Mouse (Mus musculus): ENCODE measurements around the gene Ctrl. TPM values are rescaled to one million over a fixed set of nuclear protein-coding genes. Genes with fewer than 3 reads are reported as not detected.

Gene Ctrl
- polyA plus RNA-seq, 1 experiment: 32.5 TPM

- H3K36me3 ChIP-seq (ENCODE audit: control insufficient read depth, insufficient read depth, low read length): no peaks in the 10 kb centered on the region
- H3K27me3 ChIP-seq (ENCODE audit: control insufficient read depth, insufficient read depth, low read length): no peaks in the 10 kb centered on the region
- no peak for TF ChIP-seq POLR2A (IDR thresholded peaks at IDR 0.05; ENCODE audit: low read depth, low read length)
- TF ChIP-seq CTCF (IDR thresholded peaks at IDR 0.05; ENCODE audit: extremely low read depth, insufficient read length, insufficient replicate concordance, low read depth, low read length): no peak
- no peaks in the 10 kb centered on the region for H3K4me1 ChIP-seq (ENCODE audit: control insufficient read depth, insufficient read depth, insufficient read length, low read length)
- H3K27ac ChIP-seq (ENCODE audit: insufficient read depth, low read depth, low read length): no peak overlapping the region
- H3K4me3 ChIP-seq (ENCODE audit: low read depth, low read length): no peak overlapping the region
- WGBS: 47% methylated on average over 9 of the region's 9 CpGs
These were observed 35.7 kb downstream of the Ctrl start for GRCm38 (mm10) chr8:105897801-105898480.

- WGBS: 33% methylated on average over 11 of the region's 11 CpGs
- Histone ChIP-seq H3K4me1 (ENCODE audit: control insufficient read depth, insufficient read depth, insufficient read length, low read length) (no peaks in the 10 kb centered on the region), H3K27ac (ENCODE audit: insufficient read depth, low read depth, low read length) (no peak within 1 kb of the TSS), H3K36me3 (ENCODE audit: control insufficient read depth, insufficient read depth, low read length) (peaks cover 36% of the 10 kb centered on the region), H3K27me3 (ENCODE audit: control insufficient read depth, insufficient read depth, low read length) (no peaks in the 10 kb centered on the region), H3K4me3 (ENCODE audit: low read depth, low read length) (no peak within 1 kb of the TSS)
- no peak for TF ChIP-seq POLR2A (IDR thresholded peaks at IDR 0.05; ENCODE audit: low read depth, low read length)
- no peak for TF ChIP-seq CTCF (IDR thresholded peaks at IDR 0.05; ENCODE audit: extremely low read depth, insufficient read length, insufficient replicate concordance, low read depth, low read length)
These were observed 40.3 kb downstream of the Ctrl start, which contains the start of gene Nrn1l for GRCm38 (mm10) chr8:105893339-105893738. Nrn1l (plus strand) TSS chr8:105893567.

DNA sequence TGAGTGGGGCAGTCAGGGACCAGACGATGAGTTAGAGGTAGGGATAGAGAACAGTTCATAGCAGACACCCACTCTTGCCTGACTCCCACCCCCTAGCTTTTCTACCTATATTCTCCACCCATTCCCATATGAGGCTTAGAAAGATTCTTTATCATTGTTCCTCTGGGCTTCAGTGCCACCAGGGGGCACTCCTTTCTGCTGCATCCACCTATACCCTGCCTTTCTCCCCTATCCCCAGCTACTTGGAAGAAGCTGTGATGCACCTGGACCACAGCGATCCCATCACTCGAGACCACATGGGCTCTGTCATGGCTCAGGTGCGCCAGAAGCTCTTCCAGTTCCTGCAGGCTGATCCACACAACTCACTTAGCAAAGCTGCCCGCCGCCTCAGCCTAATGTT lies 41.2 kb downstream of the Ctrl start:
- TF ChIP-seq POLR2A (IDR thresholded peaks at IDR 0.05; ENCODE audit: low read depth, low read length) (no peak), CTCF (IDR thresholded peaks at IDR 0.05; ENCODE audit: extremely low read depth, insufficient read length, insufficient replicate concordance, low read depth, low read length) (peak; percentile 47; the same call in 1 of the 2 replicates)
- no peaks in the 10 kb centered on the region for H3K27me3 ChIP-seq (ENCODE audit: control insufficient read depth, insufficient read depth, low read length)
- no peaks in the 10 kb centered on the region for H3K4me1 ChIP-seq (ENCODE audit: control insufficient read depth, insufficient read depth, insufficient read length, low read length)
- no peak overlapping the region for H3K27ac ChIP-seq (ENCODE audit: insufficient read depth, low read depth, low read length)
- peaks cover 45% of the 10 kb centered on the region for H3K36me3 ChIP-seq (ENCODE audit: control insufficient read depth, insufficient read depth, low read length)
- H3K4me3 ChIP-seq (ENCODE audit: low read depth, low read length): no peak overlapping the region
- 86% methylated on average over 6 of the region's 6 CpGs for WGBS

GRCm38 (mm10) chr8:105890870-105891269 lies 42.8 kb downstream of the Ctrl start:
- Histone ChIP-seq H3K4me3 (ENCODE audit: low read depth, low read length) (no peak overlapping the region), H3K36me3 (ENCODE audit: control insufficient read depth, insufficient read depth, low read length) (peaks cover 60% of the 10 kb centered on the region), H3K4me1 (ENCODE audit: control insufficient read depth, insufficient read depth, insufficient read length, low read length) (no peaks in the 10 kb centered on the region), H3K27me3 (ENCODE audit: control insufficient read depth, insufficient read depth, low read length) (no peaks in the 10 kb centered on the region), H3K27ac (ENCODE audit: insufficient read depth, low read depth, low read length) (no peak overlapping the region)
- no peak for TF ChIP-seq POLR2A (IDR thresholded peaks at IDR 0.05; ENCODE audit: low read depth, low read length)
- no peak for TF ChIP-seq CTCF (IDR thresholded peaks at IDR 0.05; ENCODE audit: extremely low read depth, insufficient read length, insufficient replicate concordance, low read depth, low read length)
- WGBS: 73% methylated on average over 6 of the region's 6 CpGs

- H3K4me1 ChIP-seq (ENCODE audit: control insufficient read depth, insufficient read depth, insufficient read length, low read length): no peaks in the 10 kb centered on the region
- H3K36me3 ChIP-seq (ENCODE audit: control insufficient read depth, insufficient read depth, low read length): peaks cover 70% of the 10 kb centered on the region
- no peak for TF ChIP-seq POLR2A (IDR thresholded peaks at IDR 0.05; ENCODE audit: low read depth, low read length)
- no peak for TF ChIP-seq CTCF (IDR thresholded peaks at IDR 0.05; ENCODE audit: extremely low read depth, insufficient read length, insufficient replicate concordance, low read depth, low read length)
- no peak overlapping the region for H3K4me3 ChIP-seq (ENCODE audit: low read depth, low read length)
- no peak overlapping the region for H3K27ac ChIP-seq (ENCODE audit: insufficient read depth, low read depth, low read length)
- 93% methylated on average over 12 of the region's 12 CpGs for WGBS
- no peaks in the 10 kb centered on the region for H3K27me3 ChIP-seq (ENCODE audit: control insufficient read depth, insufficient read depth, low read length)
These were observed 43.8 kb downstream of the Ctrl start for GRCm38 (mm10) chr8:105889756-105890465.

Other genes starting within 250 kb of the Ctrl start
- gene Carmil2, start 247.6 kb downstream of the Ctrl start, polyA plus RNA-seq (2012; rRNA removed): 2.9 and 5.4 TPM in 2 replicates
- 10.5 and 20.6 TPM in 2 replicates for gene Acd, start 232.8 kb downstream of the Ctrl start, polyA plus RNA-seq (2012; rRNA removed)
- 5.1 and 7.2 TPM in 2 replicates for gene Pard6a, start 232.7 kb downstream of the Ctrl start, polyA plus RNA-seq (2012; rRNA removed)
- gene 4933405L10Rik, start 226.2 kb downstream of the Ctrl start, polyA plus RNA-seq (2012; rRNA removed): not detected in 2 replicates
- 3.6 and 5.3 TPM in 2 replicates for gene Enkd1, start 225.7 kb downstream of the Ctrl start, polyA plus RNA-seq (2012; rRNA removed)
- gene Gfod2, start 175.2 kb downstream of the Ctrl start, polyA plus RNA-seq (2012; rRNA removed): 4.9 and 8.3 TPM in 2 replicates
- 9.5 and 15.3 TPM in 2 replicates for gene Ranbp10, start 106.5 kb downstream of the Ctrl start, polyA plus RNA-seq (2012; rRNA removed)
- gene Tsnaxip1, start 106.1 kb downstream of the Ctrl start, polyA plus RNA-seq (2012; rRNA removed): not detected in 2 replicates
- gene Cenpt, start 80.6 kb downstream of the Ctrl start, polyA plus RNA-seq (2012; rRNA removed): 5.6 and 9.7 TPM in 2 replicates
- gene Thap11, start 78.7 kb downstream of the Ctrl start, polyA plus RNA-seq (2012; rRNA removed): 24.1 and 39.4 TPM in 2 replicates
- gene Nutf2, start 73.3 kb downstream of the Ctrl start, polyA plus RNA-seq (2012; rRNA removed): 11.5 and 15.3 TPM in 2 replicates
- 35.3 and 55.8 TPM in 2 replicates for gene Edc4, start 53.0 kb downstream of the Ctrl start, polyA plus RNA-seq (2012; rRNA removed)
- gene Nrn1l, start 40.3 kb downstream of the Ctrl start, polyA plus RNA-seq (2012; rRNA removed): 0.74 and 3.9 TPM in 2 replicates
- 10.2 and 20.2 TPM in 2 replicates for gene Pskh1, start 33.4 kb downstream of the Ctrl start, polyA plus RNA-seq (2012; rRNA removed)
- gene Psmb10, start 4.6 kb upstream of the Ctrl start, polyA plus RNA-seq (2012; rRNA removed): 503 and 1,032 TPM in 2 replicates
- 0.72 and 2.6 TPM in 2 replicates for gene Lcat, start 9.5 kb upstream of the Ctrl start, polyA plus RNA-seq (2012; rRNA removed)
- 6.8 and 8.9 TPM in 2 replicates for gene Slc12a4, start 32.2 kb upstream of the Ctrl start, polyA plus RNA-seq (2012; rRNA removed)
- 0.05 and 0.06 TPM in 2 replicates for gene Dpep3, start 45.6 kb upstream of the Ctrl start, polyA plus RNA-seq (2012; rRNA removed)
- gene Dus2, start 57.5 kb upstream of the Ctrl start, polyA plus RNA-seq (2012; rRNA removed): 2.5 and 5.2 TPM in 2 replicates
- not detected in 2 replicates for gene Dpep2nb, start 72.1 kb upstream of the Ctrl start, polyA plus RNA-seq (2012; rRNA removed)
- 5.2 and 6.6 TPM in 2 replicates for gene Ddx28, start 78.0 kb upstream of the Ctrl start, polyA plus RNA-seq (2012; rRNA removed)
- 7.0 and 17.0 TPM in 2 replicates for gene Nfatc3, start 125.0 kb upstream of the Ctrl start, polyA plus RNA-seq (2012; rRNA removed)
- gene Esrp2, start 203.1 kb upstream of the Ctrl start, polyA plus RNA-seq (2012; rRNA removed): 27.5 and 30.9 TPM in 2 replicates
- gene Pla2g15, start 216.5 kb upstream of the Ctrl start, polyA plus RNA-seq (2012; rRNA removed): 2.6 and 2.8 TPM in 2 replicates
- 5.3 and 6.2 TPM in 2 replicates for gene Slc7a6, start 235.0 kb upstream of the Ctrl start, polyA plus RNA-seq (2012; rRNA removed)